Mouse (Mus musculus) liver, postnatal 0 days (tissue): Measurements from ENCODE around the gene Nhlh1.

Experiments used
- CTCF ChIP-seq: sonication (generic); IDR thresholded peaks from 2 replicates; pipeline ENCODE4 v1.5.1; 2016; ENCODE audit warnings: antibody characterized with exemption, low read depth
- EP300 ChIP-seq: IDR thresholded peaks from 2 replicates; pipeline ENCODE4 v1.6.1; 2016; ENCODE audit warnings: antibody characterized with exemption, low read depth, mild to moderate bottlenecking

GRCm38 (mm10) chr1:172019863-172020521, 37.4 kb downstream of the Nhlh1 start:
- TF ChIP-seq CTCF (no peak), EP300 (no peak)
